Mouse (Mus musculus) right cerebral cortex, adult 2 months (tissue): Measurements from ENCODE around the gene Gm49416.
A peak's percentile ranks its signal among the peaks of the same experiment; 100 is the strongest.
"Not testable (repeated sequence)": the region's sequence is repeated elsewhere in the genome, so short reads cannot be mapped to it uniquely, and the experiment has no call there.

Experiments used
- DNase-seq, 2 experiments: peaks; one replicate each; pipeline ENCODE4 v3.0.0; 2021 to 2022; ENCODE audit warnings: low spot score in 2 of 2

Gm49416 gene

GRCm38 (mm10) chr19:8875031-8875430 is 13.7 kb upstream of the Gm49416 start:
- no peak for DNase-seq

GRCm38 (mm10) chr19:8880311-8881033 is 8.3 kb upstream of the Gm49416 start, which contains the start of gene Uqcc3:
Uqcc3 (minus strand) TSS chr19:8880923.
- peak; percentile 85 to 92 for DNase-seq

- no peak for DNase-seq
Observed at GRCm38 (mm10) chr19:8881034-8881392, 7.7 kb upstream of the Gm49416 start.

GRCm38 (mm10) chr19:8883616-8884015 is 5.1 kb upstream of the Gm49416 start, which contains the start of the genes Lbhd1 and Gm49403:
Lbhd1 (plus strand) TSS chr19:8883732.
Gm49403 (plus strand) TSS chr19:8883930.
- no peak for DNase-seq

DNA sequence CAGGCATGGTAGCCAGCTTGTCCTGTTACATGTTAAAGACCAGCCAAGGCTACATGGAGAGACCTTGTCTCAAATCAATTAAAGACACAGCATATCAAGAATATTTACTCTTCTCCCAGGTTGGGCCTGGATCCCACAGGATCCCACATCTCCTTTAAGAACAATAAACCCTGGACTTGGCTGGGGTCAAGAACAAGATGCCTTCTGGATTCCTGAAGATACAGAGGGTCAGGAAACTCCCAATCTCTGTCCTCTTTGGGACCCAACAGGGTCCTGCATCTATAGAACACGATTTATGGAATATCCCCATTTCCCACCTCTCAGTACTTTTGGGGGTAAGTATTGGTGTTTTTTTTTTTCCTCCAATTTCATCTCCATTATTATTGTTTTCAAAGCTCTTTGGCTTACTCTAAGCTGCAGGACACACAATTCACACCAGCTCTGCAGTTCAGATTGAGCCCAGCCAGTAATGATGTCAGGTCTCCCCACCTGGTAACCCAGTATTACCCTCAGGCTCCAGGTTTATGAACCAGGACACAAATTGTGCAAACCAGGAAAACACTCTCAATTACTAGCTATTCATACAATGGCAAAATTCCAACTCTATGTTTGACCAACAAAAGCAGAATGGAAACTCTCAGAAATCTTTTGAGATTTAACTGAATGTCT is 1.7 kb upstream of the Gm49416 start:
- no peak for DNase-seq

DNA sequence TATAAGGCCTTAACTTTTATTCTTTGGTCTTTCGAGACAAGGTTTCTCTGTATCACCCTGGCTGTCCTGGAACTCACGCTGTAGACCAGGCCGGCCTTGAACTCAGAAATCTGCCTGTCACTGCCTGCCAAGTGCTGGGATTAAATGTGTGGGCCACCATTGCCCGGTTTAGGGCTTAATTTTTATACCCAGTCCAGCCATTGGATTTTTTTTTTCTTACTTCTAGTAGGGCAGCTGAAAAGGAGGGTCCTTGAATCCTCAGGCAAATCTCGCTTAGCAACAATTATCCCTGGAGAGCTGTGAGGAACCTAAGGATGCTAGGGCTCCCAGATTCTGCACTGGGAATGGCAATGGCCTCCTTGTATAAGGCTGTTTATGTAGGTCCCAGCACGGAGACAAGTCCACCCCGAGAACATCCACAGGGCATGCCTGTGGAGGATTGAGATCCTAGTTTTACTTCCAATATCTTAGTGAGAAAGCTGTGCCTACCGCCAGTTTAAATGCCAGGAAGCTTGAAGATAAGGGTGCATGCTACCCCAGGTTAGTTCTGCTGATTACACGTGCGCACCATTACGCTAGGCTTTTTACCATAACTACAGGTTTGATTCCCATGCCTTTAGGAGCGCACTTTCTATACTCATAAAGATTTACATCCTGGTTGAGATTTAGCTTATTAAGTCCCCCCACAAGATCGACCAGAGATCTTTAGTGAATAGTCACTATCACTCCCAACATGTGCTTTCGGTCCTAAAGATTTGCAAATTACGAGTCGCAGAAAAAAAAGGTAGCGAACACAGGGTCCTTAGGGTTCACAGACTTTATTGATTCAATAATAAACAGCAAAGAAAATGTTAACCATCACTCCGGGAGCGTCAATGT is 902 bp upstream of the Gm49416 start:
- DNase-seq: no peak

GRCm38 (mm10) chr19:8892829-8893766 is 4.4 kb downstream of the Gm49416 start, which contains the start of gene Ints5:
Ints5 (plus strand) TSS chr19:8893005.
- DNase-seq: peak; percentile 83 to 92

GRCm38 (mm10) chr19:8895397-8895960 is 6.8 kb downstream of the Gm49416 start:
- no peak for DNase-seq

- not testable (repeated sequence) for DNase-seq
Observed at GRCm38 (mm10) chr19:8896231-8896630, 7.5 kb downstream of the Gm49416 start.

DNA sequence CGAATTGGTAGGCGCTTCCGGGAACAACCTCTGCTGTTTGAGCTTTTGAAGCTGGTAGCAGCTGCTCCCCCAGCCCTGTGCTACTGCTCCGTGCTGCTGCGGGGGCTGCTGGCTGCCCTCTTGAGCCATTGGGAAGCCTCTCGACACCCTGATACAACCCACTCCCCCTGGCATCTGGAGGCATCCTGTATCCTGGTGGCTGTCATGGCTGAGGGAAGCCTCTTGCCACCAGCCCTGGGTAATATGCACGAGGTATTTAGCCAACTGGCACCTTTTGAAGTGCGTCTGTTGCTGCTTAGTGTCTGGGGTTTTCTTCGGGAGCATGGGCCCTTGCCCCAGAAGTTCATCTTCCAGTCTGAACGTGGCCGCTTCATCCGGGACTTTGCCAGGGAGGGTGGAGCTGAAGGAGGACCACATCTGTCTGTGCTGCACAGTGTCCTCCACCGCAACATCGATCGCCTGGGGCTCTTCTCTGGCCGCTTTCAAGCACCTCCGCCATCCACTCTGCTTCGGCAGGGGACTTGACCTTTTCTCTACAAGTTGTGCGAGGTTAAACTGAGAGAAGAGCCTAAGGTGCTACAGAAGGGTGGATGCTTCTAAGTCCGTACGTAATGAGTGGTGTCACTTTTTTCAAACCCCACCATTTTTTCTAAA is 8.6 kb downstream of the Gm49416 start:
- peak in 1 of 2 experiments; percentile 24 for DNase-seq

- DNase-seq: peak; percentile 97
Observed at GRCm38 (mm10) chr19:8897865-8898495, 9.3 kb downstream of the Gm49416 start, which contains the start of gene Ganab. Ganab (plus strand) TSS chr19:8898071.

DNA sequence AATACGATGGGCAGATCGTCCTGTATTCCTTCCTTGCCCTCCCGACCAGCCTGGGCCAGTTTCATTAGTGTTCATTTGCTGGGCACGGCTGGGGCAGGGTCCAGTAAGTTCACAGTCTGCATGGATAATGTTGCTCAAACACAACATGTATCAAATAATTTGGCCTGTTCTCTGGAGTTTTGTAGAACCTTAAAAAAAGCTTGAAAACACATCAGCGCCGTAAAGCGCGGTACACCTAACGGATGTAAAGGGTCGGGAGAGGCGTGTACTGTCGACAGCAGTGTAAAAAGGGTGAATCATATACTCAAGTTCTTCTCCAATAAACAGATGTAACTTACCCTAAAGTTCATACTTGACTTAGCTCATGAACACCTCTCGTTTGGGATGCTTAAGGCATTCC is 9.8 kb downstream of the Gm49416 start:
- no peak for DNase-seq

GRCm38 (mm10) chr19:8899079-8899478 is 10.4 kb downstream of the Gm49416 start:
- no peak for DNase-seq

- DNase-seq: no peak
Observed at GRCm38 (mm10) chr19:8903412-8903811, 14.7 kb downstream of the Gm49416 start.

GRCm38 (mm10) chr19:8908531-8908930 is 19.8 kb downstream of the Gm49416 start:
- DNase-seq: no peak

DNA sequence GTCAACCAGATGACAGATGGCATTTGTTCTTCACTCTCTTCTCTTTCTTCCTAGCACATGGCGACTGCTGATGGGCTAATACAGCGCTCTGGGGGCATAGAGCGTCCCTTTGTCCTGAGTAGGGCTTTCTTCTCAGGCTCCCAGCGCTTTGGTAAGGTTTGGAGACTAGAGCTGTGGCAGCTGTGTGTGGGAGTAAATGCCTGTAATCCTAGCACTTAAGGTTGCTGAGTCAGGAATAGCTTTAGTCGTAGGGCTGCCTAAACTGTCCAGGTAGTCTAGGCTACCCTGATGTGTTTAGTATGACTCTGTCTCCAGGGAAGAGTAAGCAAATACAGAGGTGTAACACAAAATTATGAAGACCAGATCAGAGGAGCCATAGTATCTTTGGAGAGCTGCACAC is 23.1 kb downstream of the Gm49416 start:
- DNase-seq: peak; percentile 39 to 60

- DNase-seq: peak; percentile 44 to 49
Observed at GRCm38 (mm10) chr19:8914212-8914611, 25.5 kb downstream of the Gm49416 start.

DNA sequence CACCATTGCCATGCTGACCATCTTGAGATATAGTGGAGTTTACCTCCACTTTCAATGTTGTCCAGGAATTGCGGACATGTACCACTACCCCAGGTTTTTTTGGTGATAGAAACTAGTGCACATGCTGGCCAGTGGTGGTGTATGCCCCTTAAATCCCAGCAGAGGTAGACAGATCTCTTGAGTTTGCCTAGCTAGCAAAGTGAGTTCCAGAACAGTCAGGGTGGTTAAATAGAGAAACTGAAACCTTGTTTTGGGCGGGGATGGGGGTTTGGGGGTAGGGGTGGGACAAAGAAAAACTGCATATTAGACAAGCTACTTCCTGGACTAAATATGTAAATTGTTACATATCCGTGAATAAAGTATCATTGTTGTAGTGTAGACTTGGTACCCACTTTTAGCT is 30.3 kb downstream of the Gm49416 start:
- DNase-seq: no peak

DNA sequence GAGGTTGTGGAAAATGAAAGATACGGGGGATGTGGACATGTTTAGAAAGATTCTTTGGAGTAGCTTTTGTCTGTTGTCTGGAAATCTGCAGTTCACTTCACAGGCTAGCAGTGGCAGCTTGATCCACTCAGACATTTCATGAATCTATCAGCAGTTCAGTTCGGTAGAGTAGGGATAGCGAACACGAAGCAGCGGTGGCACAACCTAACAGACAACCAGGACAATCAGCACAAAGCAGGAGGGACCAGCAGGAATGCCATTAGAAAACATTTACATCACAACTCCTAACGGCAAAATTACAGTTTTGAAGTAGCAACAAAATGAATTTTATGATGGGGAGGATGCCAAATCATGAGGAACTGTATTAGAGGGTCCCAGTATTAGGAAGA is 31.0 kb downstream of the Gm49416 start:
- no peak for DNase-seq
